Mouse (Mus musculus): ENCODE results near the gene Lamc1. TPM values are rescaled to one million over a fixed set of nuclear protein-coding genes. Genes with fewer than 3 reads are reported as not detected.
A peak's percentile ranks its signal among the peaks of the same experiment; 100 is the strongest.

The Lamc1 gene
- total RNA-seq, 2 experiments from 2014 or later, result 79.6 to 103 TPM

DNA sequence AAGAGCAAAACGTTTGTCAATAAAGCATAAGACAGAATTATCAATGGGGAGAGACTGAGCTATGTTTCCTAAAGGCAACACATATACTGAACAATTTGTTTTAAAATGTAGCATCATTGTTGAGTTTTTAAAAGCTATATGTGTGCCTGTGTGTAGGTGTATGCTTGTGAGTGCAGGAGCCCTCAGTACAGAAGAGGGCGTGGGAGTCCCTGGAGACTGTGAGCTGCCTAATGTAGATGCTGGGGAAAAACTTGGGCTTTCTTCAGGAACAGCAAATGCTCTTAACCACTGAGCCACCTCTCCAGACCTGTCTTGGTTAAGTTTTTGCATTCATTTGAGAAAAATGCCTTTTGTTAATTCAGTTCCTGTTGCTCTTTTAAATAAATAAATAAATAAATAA lies 122.4 kb downstream of the Lamc1 start:
- intact Hi-C loops (cut with DNase I), result loop anchor here (5.0 kb wide), 1 partner anchor 98 kb away; no protein-coding TSS in a partner anchor
- DNase-seq, result no peak

GRCm38 (mm10) chr1:153202195-153202594 lies 130.4 kb downstream of the Lamc1 start:
- no peak for DNase-seq
- intact Hi-C loops (cut with DNase I), result no loop called here

DNA sequence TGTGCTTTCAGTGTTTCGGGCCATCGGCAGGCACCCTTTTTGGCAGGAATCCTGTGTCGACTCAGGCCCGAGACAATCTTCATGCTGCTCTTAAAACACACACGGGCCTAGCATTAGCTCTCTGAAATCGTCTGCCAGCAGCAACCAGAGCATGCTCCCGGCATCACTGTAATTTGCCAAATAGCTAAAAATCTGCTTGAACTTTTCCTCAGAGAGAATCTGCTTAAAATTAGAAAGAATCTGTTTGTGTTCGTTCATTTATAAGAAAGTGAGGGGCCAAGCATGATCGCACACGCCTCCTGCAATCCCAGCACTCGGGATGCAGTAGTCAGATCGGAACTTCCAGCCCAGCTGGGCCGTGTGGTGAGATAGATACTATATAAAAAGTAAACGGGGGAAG lies 131.1 kb downstream of the Lamc1 start:
- DNase-seq, result no peak
- intact Hi-C loops (cut with DNase I), result no loop called here

DNA sequence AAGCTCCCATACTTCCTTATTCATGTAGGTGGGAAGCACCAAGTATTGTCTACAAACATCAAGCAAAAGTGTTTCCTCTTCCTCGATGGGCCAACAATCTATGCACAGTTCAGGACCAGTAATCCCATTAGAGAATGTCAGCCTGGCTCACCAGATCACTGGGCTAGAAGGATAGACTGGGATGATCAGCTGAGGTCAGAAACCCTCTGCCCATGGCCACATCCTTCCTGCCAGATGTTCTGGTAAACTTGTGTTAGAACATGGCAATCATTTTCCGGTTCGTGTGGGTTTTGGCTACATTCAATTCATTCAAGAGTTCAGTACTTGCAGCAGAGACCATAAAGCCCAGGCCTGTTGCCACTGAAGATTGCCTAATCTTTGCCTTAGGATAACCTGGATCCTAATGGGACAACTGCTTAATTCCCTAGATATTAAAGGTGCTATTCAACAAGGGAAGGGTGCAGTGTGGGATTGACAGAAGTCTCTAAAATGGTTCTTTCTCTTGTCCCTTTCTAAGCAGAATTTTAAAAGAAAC lies 135.2 kb downstream of the Lamc1 start:
- intact Hi-C loops (cut with DNase I), result no loop called here
- DNase-seq, result no peak

DNA sequence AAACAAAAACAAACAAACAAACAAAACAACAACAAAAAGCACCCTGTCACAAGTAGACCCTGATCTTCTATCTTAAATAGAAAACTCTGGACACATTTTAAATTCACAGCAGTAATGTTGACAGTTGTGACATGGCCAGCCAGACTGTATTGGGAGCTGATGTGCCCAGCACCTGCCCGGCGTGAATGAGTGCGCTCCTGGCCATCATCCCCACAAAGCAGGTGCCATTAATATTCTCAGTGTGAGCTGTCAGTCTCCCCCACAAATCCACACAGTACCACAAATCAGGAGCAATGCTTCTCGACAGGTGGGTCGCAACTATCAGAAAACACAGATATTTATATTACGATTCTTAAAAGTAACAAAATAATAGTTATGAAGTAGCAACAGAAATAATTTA lies 139.6 kb downstream of the Lamc1 start:
- intact Hi-C loops (cut with DNase I), result no loop called here
- no peak for DNase-seq

GRCm38 (mm10) chr1:153192379-153192778 lies 140.2 kb downstream of the Lamc1 start:
- DNase-seq, result no peak

GRCm38 (mm10) chr1:153191943-153192329 lies 140.7 kb downstream of the Lamc1 start:
- DNase-seq, result peak in 1 of 2 experiments; percentile 28
- intact Hi-C loops (cut with DNase I), result no loop called here

More at GRCm38 (mm10) chr1:153192379-153192778, 140.2 kb downstream of the Lamc1 start:
- intact Hi-C loops (cut with DNase I), result no loop called here

GRCm38 (mm10) chr1:153191237-153191942 lies 141.2 kb downstream of the Lamc1 start:
- intact Hi-C loops (cut with DNase I), result no loop called here
- DNase-seq, result no peak

DNA sequence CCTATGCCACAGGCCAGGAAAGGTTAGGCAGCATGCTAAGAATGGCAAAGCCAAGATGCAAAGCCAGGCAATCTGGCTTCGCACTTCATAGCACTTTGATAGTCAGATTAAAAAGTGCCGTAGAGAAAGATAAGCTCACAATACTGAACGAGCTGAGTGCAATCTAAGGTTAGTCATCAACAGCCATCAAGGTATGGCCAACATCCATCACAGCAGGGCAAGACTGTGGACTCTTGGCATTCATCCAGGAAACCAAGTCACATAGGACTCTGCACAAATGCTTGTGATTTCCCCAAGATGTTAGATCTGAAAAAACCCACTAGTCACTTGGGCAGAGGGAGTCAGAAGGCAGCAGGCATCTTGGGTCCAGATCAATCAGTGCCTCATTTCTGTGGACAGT lies 144.5 kb downstream of the Lamc1 start:
- DNase-seq, result no peak
- intact Hi-C loops (cut with DNase I), result no loop called here

GRCm38 (mm10) chr1:153185828-153186803 lies 146.5 kb downstream of the Lamc1 start, which contains the start of gene Lamc2:
Lamc2 (minus strand) TSS chr1:153186447.
- intact Hi-C loops (cut with DNase I), result no loop called here
- DNase-seq, result no peak

DNA sequence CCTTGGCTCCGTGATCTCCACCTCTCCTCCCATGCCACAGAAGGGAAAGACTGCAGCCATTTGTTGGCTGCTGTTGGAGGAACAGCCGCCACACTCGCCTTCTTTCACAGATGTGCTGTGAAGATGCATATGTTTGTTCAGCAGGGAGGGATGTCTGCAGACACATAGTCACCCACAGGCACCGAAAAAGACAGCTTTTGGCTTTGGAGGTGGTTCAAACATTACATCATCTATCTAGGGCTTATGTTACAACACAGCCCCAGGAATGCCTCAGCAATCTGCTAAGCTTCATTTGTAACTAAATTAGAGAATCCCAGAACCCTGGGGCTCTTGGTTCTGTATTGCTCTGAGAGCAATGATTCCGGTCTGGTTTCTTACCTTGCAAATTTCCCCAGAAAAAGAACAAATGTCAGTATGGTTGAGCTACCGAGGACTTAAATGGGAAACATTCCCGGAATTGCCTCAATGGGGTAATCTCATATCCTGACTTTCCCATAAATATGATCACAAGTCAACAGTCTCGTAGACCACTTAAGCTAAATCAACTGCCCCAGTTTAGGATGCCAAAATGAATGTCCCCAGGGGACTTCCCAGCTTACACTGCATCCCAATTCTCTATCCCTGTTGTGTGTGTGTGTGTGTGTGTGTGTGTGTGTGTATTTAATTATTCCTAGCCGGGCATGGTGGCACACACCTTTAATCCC lies 151.8 kb downstream of the Lamc1 start:
- intact Hi-C loops (cut with DNase I), result no loop called here

DNA sequence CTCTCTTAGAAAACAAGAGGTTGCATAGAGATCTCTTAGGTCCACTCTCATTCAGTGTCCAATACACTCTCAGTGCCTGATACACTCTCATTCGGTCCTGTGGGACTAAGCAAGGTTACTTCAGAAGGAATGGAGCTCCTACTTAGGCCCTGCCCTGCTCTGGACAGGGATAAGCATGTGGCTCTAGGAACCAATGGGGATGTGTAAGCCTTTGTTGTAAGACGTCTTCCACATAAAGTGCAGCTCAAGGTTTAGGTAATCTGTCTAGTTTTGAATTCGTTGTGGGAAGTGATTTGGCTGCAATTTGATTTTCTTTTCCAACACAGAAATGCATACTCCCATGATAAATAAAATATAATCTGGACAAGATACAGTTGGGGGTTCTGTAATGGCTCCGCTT lies 152.4 kb downstream of the Lamc1 start:
- DNase-seq, result no peak
- intact Hi-C loops (cut with DNase I), result no loop called here

More for the DNA sequence above, 151.8 kb downstream of the Lamc1 start:
- no peak for DNase-seq

DNA sequence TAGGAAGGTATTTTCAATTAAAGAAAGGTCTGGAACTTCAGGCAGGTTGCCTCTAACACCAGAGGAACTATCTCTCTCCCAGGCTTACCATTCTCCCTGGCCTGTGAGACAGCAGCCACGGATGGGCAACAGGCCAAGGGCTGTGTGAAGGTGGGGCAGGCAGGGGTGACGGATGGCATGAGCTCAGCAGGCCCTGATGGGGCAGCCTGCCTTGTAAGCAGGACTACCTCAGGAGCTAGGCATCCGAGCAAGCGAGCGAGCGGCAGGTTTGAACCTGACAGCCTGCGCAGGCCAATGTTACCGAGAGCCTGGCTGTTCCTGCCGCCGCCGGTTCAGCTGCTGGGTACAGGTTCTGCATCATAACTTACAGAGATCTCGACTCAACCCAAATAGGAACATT lies 157.8 kb downstream of the Lamc1 start:
- DNase-seq, result peak in 1 of 2 experiments; percentile 58
- intact Hi-C loops (cut with DNase I), result no loop called here

GRCm38 (mm10) chr1:153173276-153173675 lies 159.3 kb downstream of the Lamc1 start:
- no peak for DNase-seq
- intact Hi-C loops (cut with DNase I), result no loop called here

DNA sequence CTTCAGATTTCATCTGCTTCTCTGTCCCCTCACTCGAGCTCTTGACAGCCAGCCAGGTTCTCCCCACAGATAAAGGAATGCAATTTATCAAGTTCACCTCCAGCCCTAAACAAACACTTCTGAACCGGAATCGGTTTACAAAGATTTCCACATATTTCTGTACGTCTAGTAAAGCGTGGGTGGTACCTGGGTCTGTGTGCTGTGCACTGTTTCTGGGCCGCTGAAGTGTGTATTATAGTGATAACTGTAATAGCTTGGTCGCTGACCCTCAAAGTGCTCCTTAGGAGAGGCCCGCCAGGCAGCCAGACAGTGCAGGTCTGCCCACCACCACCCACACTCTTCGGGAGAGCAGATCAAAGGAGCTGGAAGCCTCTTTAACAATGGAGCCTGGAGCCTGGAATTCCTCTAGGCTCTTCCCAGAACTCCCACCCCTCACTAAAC lies 160.3 kb downstream of the Lamc1 start:
- intact Hi-C loops (cut with DNase I), result no loop called here
- no peak for DNase-seq

- no peak for DNase-seq
- intact Hi-C loops (cut with DNase I), result no loop called here
These were observed 161.6 kb downstream of the Lamc1 start for GRCm38 (mm10) chr1:153171011-153171410.

Data from gastrocnemius, postnatal 36 days (tissue).